Mouse (Mus musculus) bone marrow, adult 2 months (tissue): ENCODE measurements around the gene Pigs.

Experiments used
- CTCF ChIP-seq: fragments of 200-500 bp; IDR thresholded peaks from 2 replicates; pipeline ENCODE4 v1.5.1; 2011; ENCODE audit warnings: low read length, control low read depth; ENCODE audit not compliant: control insufficient read depth, insufficient read depth
- POLR2A ChIP-seq: fragments of 200-500 bp; IDR thresholded peaks from 2 replicates; pipeline ENCODE4 v1.6.1; 2011; ENCODE audit warnings: low read depth, mild to moderate bottlenecking, control low read depth, low read length, borderline replicate concordance; ENCODE audit not compliant: control insufficient read depth

- TF ChIP-seq CTCF (no peak), POLR2A (no peak)
These were observed 49.4 kb upstream of the Pigs start for GRCm38 (mm10) chr11:78278853-78279252.
